Mouse (Mus musculus) ES-E14 (cell line): ENCODE results near the gene 4933421I07Rik.

ENCODE experiments used
- CHD2 ChIP-seq: IDR thresholded peaks from 2 replicates; pipeline ENCODE4 v1.6.1; 2014; ENCODE audit warnings: mild to moderate bottlenecking, low read depth, low read length, inconsistent platforms
- HCFC1 ChIP-seq: IDR thresholded peaks from 2 replicates; pipeline ENCODE4 v1.6.1; 2012; ENCODE audit warnings: low read length, inconsistent platforms, borderline replicate concordance; ENCODE audit not compliant: insufficient read depth
- ZC3H11A ChIP-seq: IDR thresholded peaks from 2 replicates; pipeline ENCODE4 v1.6.1; 2012; ENCODE audit warnings: low read depth, mild to moderate bottlenecking, inconsistent platforms, low read length, borderline replicate concordance

DNA sequence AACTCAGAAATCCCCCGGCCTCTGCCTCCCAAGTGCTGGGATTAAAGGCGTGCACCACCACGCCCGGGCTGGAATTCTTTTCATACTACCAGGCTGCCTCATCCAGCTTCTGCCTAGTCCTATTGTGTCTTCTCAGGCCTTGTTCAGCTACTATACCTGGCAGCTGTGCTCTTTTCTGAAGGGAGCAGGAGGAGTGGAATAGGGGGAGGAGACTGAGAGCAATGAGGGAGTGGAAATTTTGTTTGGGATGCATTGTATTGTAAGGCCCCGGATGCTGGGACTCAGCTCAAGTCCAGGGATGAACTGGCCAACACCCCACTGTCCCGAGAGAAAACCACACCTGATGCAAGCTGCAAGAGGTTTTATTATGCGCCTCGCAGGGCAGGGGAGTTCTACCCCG lies 49.4 kb upstream of the 4933421I07Rik start:
- TF ChIP-seq HCFC1, result no peak
- TF ChIP-seq CHD2, result no peak
- TF ChIP-seq ZC3H11A, result no peak
